In genomic region chr6:148830748-148831727, GRCm38 (mm10) we compare ENCODE assay signal across 8 mouse cellular contexts. TPM values are rescaled to one million over a fixed set of nuclear protein-coding genes. Genes with fewer than 3 reads are reported as not detected.
A peak's percentile ranks its signal among the peaks of the same experiment; 100 is the strongest.
DNase-seq lines count a peak whose midpoint lies in the region; ATAC-seq lines count a peak whose summit lies in the region.

Gene Ipo8, minus strand, starts transcription at chr6:148831467.

- no peaks in the 10 kb centered on the region for H3K9me3 ChIP-seq in intestine, embryonic 14.5 days (ENCODE audit: control insufficient read depth, low read length)

- ATAC-seq in intestine, embryonic 14.5 days (replicated peaks; ENCODE audit: low FRiP score, low TSS enrichment, low read depth) = peak; percentile 97

- H3K27ac ChIP-seq in intestine, embryonic 14.5 days (ENCODE audit: low read depth) = peak within 1 kb of the TSS; percentile 34; the same call in 1 of the 2 replicates

- under 1% methylated on average over 47 of the region's 47 CpGs for WGBS in intestine, embryonic 14.5 days

- H3K4me2 ChIP-seq in intestine, embryonic 14.5 days (ENCODE audit: low read length) = peak within 1 kb of the TSS; percentile 85

- peak within 1 kb of the TSS; percentile 86 for H3K4me3 ChIP-seq in intestine, embryonic 14.5 days (ENCODE audit: low read depth, low read length)

- no peaks in the 10 kb centered on the region for H3K36me3 ChIP-seq in intestine, embryonic 14.5 days (ENCODE audit: control insufficient read depth, insufficient read depth, low read length)

- intact Hi-C loops in left cerebral cortex, postnatal 14 days (cut with DNase I) = no loop called here

- H3K9ac ChIP-seq in intestine, embryonic 14.5 days (ENCODE audit: low read length) = peak within 1 kb of the TSS; percentile 51

- H3K27me3 ChIP-seq in intestine, embryonic 14.5 days (replicated peaks; ENCODE audit: control insufficient read depth, insufficient read depth, low read length) = no peaks in the 10 kb centered on the region

- DNase-seq in adrenal gland, adult 18-20 months (ENCODE audit: low spot score in 2 of 2) = peak; percentile 77
- DNase-seq in embryo, embryonic 11 days = peak; percentile 97
- peak; percentile 92 for DNase-seq in gastrocnemius, postnatal 25 days
- peak; percentile 89 for DNase-seq in intestine, embryonic 14.5 days (ENCODE audit: low spot score)
- DNase-seq in left cerebral cortex, postnatal 14 days (ENCODE audit: low spot score in 2 of 2) = peak; percentile 96 to 97
- DNase-seq in mesoderm, embryonic 11.5 days (ENCODE audit: low read depth, low spot score) = peak; percentile 95
- peak; percentile 95 to 97 for DNase-seq in right cerebral cortex, postnatal 36 days (ENCODE audit: low spot score in 2 of 2)
- DNase-seq in yolk sac, embryonic 10.5 days (ENCODE audit: low spot score) = peak; percentile 93

- peaks cover 7% of the 10 kb centered on the region for H3K4me1 ChIP-seq in intestine, embryonic 14.5 days (replicated peaks; ENCODE audit: control insufficient read depth, insufficient read depth, low read length)

RNA-seq across cellular contexts. Expression of gene Ipo8, which starts in this region (rescaled TPM):
- 10 to 100 TPM; 42.1 to 51.8 TPM for total RNA-seq in adrenal gland, adult 18-20 months (2021)
- 10 to 100 TPM; 18.2 to 18.6 TPM for total RNA-seq in gastrocnemius, postnatal 25 days (2021)
- polyA plus RNA-seq in intestine, embryonic 14.5 days (2014; fragmentation: Nextera tagmentation; extraction: Ambion mirVana) = 23.2 and 24.5 TPM in 2 replicates
- 10 to 100 TPM; 30.6 to 32.1 TPM for total RNA-seq in left cerebral cortex, postnatal 14 days (2021)

Comparison
In these comparisons a context has a peak if more than half of its experiments do, and no peak if none do; other contexts are left out.
1. Peak in every context shown above with its lines: DNase-seq, ATAC-seq, H3K4me3 ChIP-seq and H3K27ac ChIP-seq.